Mouse (Mus musculus): Measurements from ENCODE around the gene Gm4175. TPM values are rescaled to one million over a fixed set of nuclear protein-coding genes. Genes with fewer than 3 reads are reported as not detected.

The Gm4175 gene
- not detected for polyA plus RNA-seq (2017; shearing (Covaris generic))

GRCm38 (mm10) chr7:21761375-21761774 lies at the start of gene Gm4175:
Gm4175 (minus strand) TSS chr7:21761475.

GRCm38 (mm10) chr7:21796628-21797027 lies 35.4 kb upstream of the Gm4175 start, which contains the start of gene Gm4177:
Gm4177 (minus strand) TSS chr7:21796728.

Other genes starting within 250 kb of the Gm4175 start
- gene Vmn1r130, start 249.7 kb downstream of the Gm4175 start, polyA plus RNA-seq (2017; shearing (Covaris generic)): not detected
- not detected for gene Vmn1r131, start 215.4 kb downstream of the Gm4175 start, polyA plus RNA-seq (2017; shearing (Covaris generic))
- not detected for gene Vmn1r132, start 147.4 kb downstream of the Gm4175 start, polyA plus RNA-seq (2017; shearing (Covaris generic))
- not detected for gene Gm4177, start 35.3 kb upstream of the Gm4175 start, polyA plus RNA-seq (2017; shearing (Covaris generic))
- gene Vmn1r135, start 70.9 kb upstream of the Gm4175 start, polyA plus RNA-seq (2017; shearing (Covaris generic)): not detected
- not detected for gene Gm5725, start 82.8 kb upstream of the Gm4175 start, polyA plus RNA-seq (2017; shearing (Covaris generic))
- not detected for gene Gm5891, start 159.8 kb upstream of the Gm4175 start, polyA plus RNA-seq (2017; shearing (Covaris generic))
- not detected for gene Vmn1r137, start 233.1 kb upstream of the Gm4175 start, polyA plus RNA-seq (2017; shearing (Covaris generic))

All from inflammation-experienced regulatory T-cells, adult 16 weeks (primary cell).